Mouse (Mus musculus): ENCODE measurements at regions not wholly inside any gene's neighbourhood (a gene's known extent, or its start where the extent isn't known, plus 50 kb on each side); places are given as distances from the start of the nearest gene placed in this dataset.
"Not testable (repeated sequence)": the region's sequence is repeated elsewhere in the genome, so short reads cannot be mapped to it uniquely, and the experiment has no call there.

- DNase-seq (ENCODE audit: low read depth, low spot score) = no peak
Observed at GRCm38 (mm10) chr12:8070788-8071187, 93.3 kb downstream of the Apob start.

GRCm38 (mm10) chr12:8071286-8071685 is 93.8 kb downstream of the Apob start:
- no peak for DNase-seq (ENCODE audit: low read depth, low spot score)

- peak; percentile 11 for DNase-seq (ENCODE audit: low read depth, low spot score)
Observed at GRCm38 (mm10) chr12:8076010-8076540, 98.6 kb downstream of the Apob start.

- DNase-seq (ENCODE audit: low read depth, low spot score) = no peak
Observed at GRCm38 (mm10) chr12:8077346-8077745, 99.9 kb downstream of the Apob start.

GRCm38 (mm10) chr12:8078046-8078445 is 100.6 kb downstream of the Apob start:
- DNase-seq (ENCODE audit: low read depth, low spot score) = no peak

GRCm38 (mm10) chr12:8082688-8083661 is 105.5 kb downstream of the Apob start:
- no peak for DNase-seq (ENCODE audit: low read depth, low spot score)

- no peak for DNase-seq (ENCODE audit: low read depth, low spot score)
Observed at GRCm38 (mm10) chr12:8087958-8088357, 110.5 kb downstream of the Apob start.

GRCm38 (mm10) chr12:8089423-8090278 is 112.2 kb downstream of the Apob start:
- DNase-seq (ENCODE audit: low read depth, low spot score) = no peak

GRCm38 (mm10) chr12:8090279-8090626 is 112.8 kb downstream of the Apob start:
- DNase-seq (ENCODE audit: low read depth, low spot score) = no peak

GRCm38 (mm10) chr12:8093437-8093836 is 114.5 kb upstream of the Ldah start:
- DNase-seq (ENCODE audit: low read depth, low spot score) = no peak

- no peak for DNase-seq (ENCODE audit: low read depth, low spot score)
Observed at GRCm38 (mm10) chr12:8095946-8096345, 112.0 kb upstream of the Ldah start.

- DNase-seq (ENCODE audit: low read depth, low spot score) = not testable (repeated sequence)
Observed at GRCm38 (mm10) chr12:8098395-8098794, 109.5 kb upstream of the Ldah start.

GRCm38 (mm10) chr12:8099114-8099513 is 108.8 kb upstream of the Ldah start:
- peak; percentile 81 for DNase-seq (ENCODE audit: low read depth, low spot score)

GRCm38 (mm10) chr12:8099821-8100220 is 108.1 kb upstream of the Ldah start:
- peak; percentile 68 for DNase-seq (ENCODE audit: low read depth, low spot score)

GRCm38 (mm10) chr12:8101837-8102236 is 106.1 kb upstream of the Ldah start:
- no peak for DNase-seq (ENCODE audit: low read depth, low spot score)

GRCm38 (mm10) chr12:8103259-8103658 is 104.6 kb upstream of the Ldah start:
- DNase-seq (ENCODE audit: low read depth, low spot score) = no peak

GRCm38 (mm10) chr12:8107137-8107536 is 100.8 kb upstream of the Ldah start:
- no peak for DNase-seq (ENCODE audit: low read depth, low spot score)

GRCm38 (mm10) chr12:8109203-8109770 is 98.6 kb upstream of the Ldah start:
- no peak for DNase-seq (ENCODE audit: low read depth, low spot score)

GRCm38 (mm10) chr12:8109876-8110275 is 98.0 kb upstream of the Ldah start:
- no peak for DNase-seq (ENCODE audit: low read depth, low spot score)

- DNase-seq (ENCODE audit: low read depth, low spot score) = no peak
Observed at GRCm38 (mm10) chr12:8110297-8110696, 97.6 kb upstream of the Ldah start.

- no peak for DNase-seq (ENCODE audit: low read depth, low spot score)
Observed at GRCm38 (mm10) chr12:8111484-8111883, 96.4 kb upstream of the Ldah start.

GRCm38 (mm10) chr12:8155566-8155965 is 52.3 kb upstream of the Ldah start:
- DNase-seq (ENCODE audit: low read depth, low spot score) = no peak

All from ZHBTc4 (cell line).